Mouse (Mus musculus) forebrain, postnatal 0 days (tissue): Measurements from ENCODE around the gene Bend5. TPM values are rescaled to one million over a fixed set of nuclear protein-coding genes. Genes with fewer than 3 reads are reported as not detected.

Experiments
- ATAC-seq: fragments of 200-750 bp; cut with Nextera tagmentation; 2 replicates; pipeline ENCODE4 v1.8.0; 2017; ENCODE audit warnings: mild to moderate bottlenecking, moderate library complexity
- DNase-seq: peaks from one replicate; pipeline ENCODE4 v3.0.0-alpha.2; 2015
- H3K27ac ChIP-seq: fragments of 300-500 bp; sonication (generic); 2 replicates; pipeline ENCODE4 v1.5.1; 2014; ENCODE audit warnings: low read depth, mild to moderate bottlenecking, antibody characterized with exemption, low read length, moderate library complexity, mixed read lengths
- H3K27me3 ChIP-seq: fragments of 300-500 bp; sonication (generic); 2 replicates; pipeline ENCODE4 v1.6.1; 2014; ENCODE audit warnings: mild to moderate bottlenecking, low read length, mixed read lengths; ENCODE audit not compliant: insufficient read depth
- H3K36me3 ChIP-seq: fragments of 300-500 bp; sonication (generic); 2 replicates; pipeline ENCODE4 v1.6.1; 2014; ENCODE audit warnings: mild to moderate bottlenecking, moderate library complexity; ENCODE audit not compliant: insufficient read depth
- H3K4me1 ChIP-seq: fragments of 300-500 bp; sonication (generic); 2 replicates; pipeline ENCODE4 v1.6.1; 2014; ENCODE audit warnings: antibody characterized with exemption; ENCODE audit not compliant: insufficient read depth
- H3K4me2 ChIP-seq: fragments of 300-500 bp; sonication (generic); 2 replicates; pipeline ENCODE4 v1.6.1; 2014; ENCODE audit warnings: low read depth, mild to moderate bottlenecking, moderate library complexity
- H3K4me3 ChIP-seq: fragments of 300-500 bp; sonication (generic); 2 replicates; pipeline ENCODE4 v1.5.1; 2014; ENCODE audit warnings: low read depth, low read length, mixed read lengths
- H3K9ac ChIP-seq: fragments of 300-500 bp; sonication (generic); 2 replicates; pipeline ENCODE4 v1.6.1; 2014; ENCODE audit warnings: mild to moderate bottlenecking
- H3K9me3 ChIP-seq: fragments of 300-500 bp; sonication (generic); 2 replicates; pipeline ENCODE4 v1.6.1; 2016; ENCODE audit warnings: low read length
- CTCF ChIP-seq: sonication (generic); IDR thresholded peaks from 2 replicates; pipeline ENCODE4 v1.5.1; 2016; ENCODE audit warnings: antibody characterized with exemption, control low read depth, low read depth
- WGBS: fragments of 180-500 bp; shearing (Covaris S2); extraction: QIAGEN DNeasy Blood & Tissue Kit; methylation state at CpG from one replicate; pipeline ENCODE4 v1.1.7; 2014; 5-methylcytosine and 5-hydroxymethylcytosine counted together
- polyA plus RNA-seq: library from polyadenylated mRNA; unstranded; fragments of >200 nt; fragmentation: Nextera tagmentation; extraction: Ambion mirVana; gene quantifications from 2 replicates; pipeline ENCODE4 v1.2.1, GENCODE M21; 2015
- total RNA-seq: library from RNA; depleted of rRNA; stranded (reverse); fragments of >200 nt; gene quantifications from 2 replicates; pipeline ENCODE4 v1.2.3, GENCODE M21; 2014

Bend5 gene
- total and polyA plus RNA-seq, 2 experiments from 2014 or later: 51.1 to 65.2 TPM

DNA sequence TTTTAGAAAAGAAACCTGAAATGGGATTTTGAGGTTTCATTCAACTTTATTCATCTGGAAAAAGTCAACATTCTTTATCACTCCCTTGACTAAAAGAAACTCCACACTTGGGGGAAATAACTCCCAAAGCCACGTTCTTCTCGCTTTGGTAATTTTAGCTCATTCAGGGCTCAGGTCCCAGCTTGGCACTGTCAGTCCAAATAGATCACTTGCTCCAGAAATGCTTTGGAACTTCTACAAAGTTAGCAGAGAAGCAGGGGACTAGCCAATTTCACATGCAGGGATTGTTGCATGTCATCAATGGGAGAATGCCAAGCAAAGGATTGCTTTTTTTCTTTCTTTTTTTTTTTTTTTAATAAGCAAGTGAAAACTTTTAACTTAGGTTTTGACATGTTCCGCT, 5.2 kb downstream of the Bend5 start:
- ATAC-seq (no peak), DNase-seq (peak; percentile 63)
- no peak overlapping the region for H3K9ac ChIP-seq
- no peaks in the 10 kb centered on the region for H3K27me3 ChIP-seq
- no peak for TF ChIP-seq CTCF
- H3K4me1 ChIP-seq: peaks cover 18% of the 10 kb centered on the region
- H3K4me3 ChIP-seq: no peak overlapping the region
- no peak overlapping the region for H3K27ac ChIP-seq
- WGBS: 49% methylated on average over 3 of the region's 3 CpGs
- H3K4me2 ChIP-seq: no peak overlapping the region
- no peaks in the 10 kb centered on the region for H3K9me3 ChIP-seq
- peaks cover 5% of the 10 kb centered on the region; the same call in 1 of the 2 replicates for H3K36me3 ChIP-seq

DNA sequence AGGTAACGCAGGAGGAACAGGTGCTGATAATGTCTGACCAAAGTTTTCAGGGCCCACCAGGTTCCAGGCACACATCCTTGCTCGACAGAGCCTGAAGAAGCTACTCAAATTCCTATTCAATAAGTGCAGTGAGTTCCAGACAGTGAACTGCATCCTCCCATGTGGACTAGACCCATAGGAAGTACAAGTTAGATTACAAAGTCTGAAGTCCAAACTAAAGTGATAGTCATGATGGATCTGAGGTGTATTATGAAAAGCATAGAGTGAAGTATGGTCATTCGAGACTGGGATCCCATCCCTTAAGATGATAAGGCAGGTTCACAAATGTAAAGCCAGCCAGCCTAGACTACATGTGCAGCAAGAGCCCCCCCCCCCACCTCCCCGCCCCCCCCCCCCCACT, 6.1 kb downstream of the Bend5 start:
- no peak overlapping the region for H3K9ac ChIP-seq
- peaks cover 5% of the 10 kb centered on the region; the same call in 1 of the 2 replicates for H3K36me3 ChIP-seq
- DNase-seq (no peak), ATAC-seq (no peak)
- no peaks in the 10 kb centered on the region for H3K9me3 ChIP-seq
- 90% methylated on average over 4 of the region's 4 CpGs for WGBS
- no peak overlapping the region for H3K27ac ChIP-seq
- H3K27me3 ChIP-seq: no peaks in the 10 kb centered on the region
- no peak for TF ChIP-seq CTCF
- H3K4me2 ChIP-seq: no peak overlapping the region
- no peak overlapping the region for H3K4me3 ChIP-seq
- peaks cover 15% of the 10 kb centered on the region for H3K4me1 ChIP-seq

GRCm38 (mm10) chr4:111421785-111422184, 7.0 kb downstream of the Bend5 start:
- H3K4me2 ChIP-seq: no peak overlapping the region
- TF ChIP-seq CTCF: no peak
- H3K36me3 ChIP-seq: peaks cover 5% of the 10 kb centered on the region; the same call in 1 of the 2 replicates
- DNase-seq (no peak), ATAC-seq (no peak)
- 88% methylated on average over 6 of the region's 6 CpGs for WGBS
- peaks cover 10% of the 10 kb centered on the region for H3K4me1 ChIP-seq
- H3K27me3 ChIP-seq: no peaks in the 10 kb centered on the region
- H3K9me3 ChIP-seq: no peaks in the 10 kb centered on the region
- H3K4me3 ChIP-seq: no peak overlapping the region
- H3K27ac ChIP-seq: no peak overlapping the region
- H3K9ac ChIP-seq: no peak overlapping the region

DNA sequence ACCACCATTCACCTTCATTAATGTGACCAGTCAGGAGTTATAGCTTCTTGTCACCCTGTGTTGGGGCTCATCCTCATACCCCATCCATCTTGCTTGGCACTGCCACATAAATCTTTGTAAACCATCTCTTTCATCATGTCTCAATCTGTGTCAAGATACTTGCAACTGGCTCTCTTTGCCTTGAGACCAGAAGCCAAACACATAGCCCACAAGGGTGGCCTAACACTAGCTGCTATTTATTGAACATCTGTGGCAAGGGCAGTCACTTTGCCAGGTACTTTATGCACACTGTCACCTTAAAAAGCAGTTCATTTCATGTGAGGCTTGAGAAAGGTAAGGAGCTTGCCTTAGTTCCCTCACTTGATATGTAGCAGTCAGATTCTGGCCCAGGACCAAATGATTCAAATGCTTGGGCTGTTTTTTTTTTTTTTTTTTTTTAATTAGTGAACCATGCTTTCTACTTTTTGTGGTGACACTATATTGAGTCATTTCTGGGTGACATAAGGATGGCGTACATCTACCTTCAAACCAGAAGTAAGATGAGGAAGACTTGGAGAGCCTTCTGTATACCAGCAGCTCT, 9.7 kb downstream of the Bend5 start:
- DNase-seq (no peak), ATAC-seq (no peak)
- 84% methylated on average over 1 of the region's 1 CpGs for WGBS
- H3K4me3 ChIP-seq: no peak overlapping the region
- H3K9ac ChIP-seq: no peak overlapping the region
- TF ChIP-seq CTCF: no peak
- no peaks in the 10 kb centered on the region for H3K9me3 ChIP-seq
- H3K4me1 ChIP-seq: 0 out of 2 replicates have a peak, but pooled peaks cover 2% of the 10 kb centered on the region
- no peaks in the 10 kb centered on the region for H3K27me3 ChIP-seq
- no peak overlapping the region for H3K4me2 ChIP-seq
- no peak overlapping the region for H3K27ac ChIP-seq
- H3K36me3 ChIP-seq: no peaks in the 10 kb centered on the region

GRCm38 (mm10) chr4:111425170-111425569, 10.4 kb downstream of the Bend5 start:
- Histone ChIP-seq H3K4me3 (no peak overlapping the region), H3K9ac (no peak overlapping the region), H3K4me2 (no peak overlapping the region), H3K9me3 (no peaks in the 10 kb centered on the region), H3K36me3 (no peaks in the 10 kb centered on the region), H3K27me3 (no peaks in the 10 kb centered on the region), H3K27ac (no peak overlapping the region), H3K4me1 (no peaks in the 10 kb centered on the region)
- DNase-seq (no peak), ATAC-seq (no peak)
- no peak for TF ChIP-seq CTCF
- 70% methylated on average over 6 of the region's 6 CpGs for WGBS

DNA sequence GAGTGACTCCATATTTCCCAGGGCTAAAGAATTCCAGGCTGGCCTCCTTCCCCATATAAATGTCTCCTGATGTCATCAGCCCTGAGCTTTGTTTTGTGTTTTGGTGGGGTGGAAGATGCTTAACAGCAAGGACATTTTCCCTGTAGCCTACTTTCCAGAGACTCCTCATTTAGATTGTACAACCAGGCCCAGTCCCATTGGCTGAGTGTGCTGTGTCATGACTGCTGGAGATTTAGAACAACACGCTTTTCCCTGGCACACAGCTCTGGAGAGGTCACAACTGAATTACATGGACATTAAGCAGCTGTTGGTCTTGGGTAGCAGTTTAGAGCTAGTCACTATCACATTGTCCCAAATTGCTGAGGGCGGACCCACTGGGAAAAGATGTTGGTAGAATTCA, 16.4 kb downstream of the Bend5 start:
- H3K27me3 ChIP-seq: no peaks in the 10 kb centered on the region
- H3K4me2 ChIP-seq: no peak overlapping the region
- H3K9ac ChIP-seq: no peak overlapping the region
- H3K9me3 ChIP-seq: no peaks in the 10 kb centered on the region
- H3K4me3 ChIP-seq: no peak overlapping the region
- ATAC-seq (no peak), DNase-seq (no peak)
- no peak overlapping the region for H3K27ac ChIP-seq
- H3K36me3 ChIP-seq: peaks cover 28% of the 10 kb centered on the region
- H3K4me1 ChIP-seq: no peaks in the 10 kb centered on the region
- no peak for TF ChIP-seq CTCF
- WGBS: 93% methylated on average over 2 of the region's 2 CpGs

- 87% methylated on average over 5 of the region's 5 CpGs for WGBS
- H3K4me3 ChIP-seq: no peak overlapping the region
- TF ChIP-seq CTCF: no peak
- no peak overlapping the region for H3K9ac ChIP-seq
- no peak overlapping the region for H3K27ac ChIP-seq
- no peaks in the 10 kb centered on the region for H3K27me3 ChIP-seq
- DNase-seq: no peak
- no peak overlapping the region for H3K4me2 ChIP-seq
- no peak for ATAC-seq
- H3K4me1 ChIP-seq: no peaks in the 10 kb centered on the region
- peaks cover 35% of the 10 kb centered on the region for H3K36me3 ChIP-seq
- H3K9me3 ChIP-seq: no peaks in the 10 kb centered on the region
These were observed 17.2 kb downstream of the Bend5 start for GRCm38 (mm10) chr4:111432013-111432412.
